Mouse (Mus musculus): ENCODE results near the gene Map3k14.

Map3k14 gene

DNA sequence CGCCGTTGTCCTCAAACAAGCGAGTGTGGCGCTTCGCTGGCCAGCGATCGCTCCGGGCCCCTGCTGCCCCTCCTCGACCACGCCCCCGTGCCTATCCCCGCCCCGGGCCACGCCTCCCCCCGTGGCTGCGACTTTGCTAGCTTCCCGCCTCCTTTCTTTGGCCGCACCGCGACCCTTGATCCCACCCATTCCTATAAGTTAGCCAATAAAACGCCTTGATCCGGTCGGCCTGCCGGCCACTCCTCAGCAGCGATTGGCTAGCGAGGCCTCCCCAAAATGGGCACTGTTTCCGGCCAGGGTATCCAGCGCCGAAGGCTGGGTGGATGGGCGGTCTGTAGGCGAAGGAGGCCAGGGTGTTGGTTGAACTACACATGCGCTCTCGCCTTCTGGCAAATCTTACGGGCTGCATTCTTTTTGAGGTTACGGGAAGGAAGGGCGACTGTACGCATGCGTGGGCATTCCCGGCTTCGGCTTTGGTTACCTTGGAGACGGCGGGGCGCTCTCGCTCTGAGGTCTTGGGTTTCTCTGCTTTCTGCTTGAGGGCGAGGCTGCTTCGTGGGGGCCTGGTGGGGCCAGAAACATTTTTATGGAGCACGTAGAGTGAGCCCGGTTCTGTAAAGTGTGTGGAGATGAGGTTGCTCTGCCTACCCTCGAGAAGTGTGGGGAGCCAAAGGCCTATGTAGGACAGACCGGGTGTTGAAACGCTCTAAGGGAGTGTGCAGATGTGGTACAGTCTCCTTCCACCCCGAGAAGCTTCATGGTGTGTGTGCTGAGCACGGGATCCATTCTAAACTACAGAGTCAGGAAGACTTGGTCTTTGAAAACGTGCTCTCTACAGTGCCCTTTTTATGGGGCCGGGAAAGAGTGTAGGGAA lies at the start of gene Map3k14:
Gene Map3k14, minus strand, starts transcription at position 127 of the 874 bp plus-strand sequence.
- TF ChIP-seq GATA4 (IDR thresholded peaks at IDR 0.05; ENCODE audit: insufficient replicate concordance, low read length) = peak; percentile 47; the same call in 1 of the 2 replicates

GRCm38 (mm10) chr11:103315379-103315778 lies 48.1 kb upstream of the Map3k14 start:
- no peak for TF ChIP-seq GATA4 (IDR thresholded peaks at IDR 0.05; ENCODE audit: insufficient replicate concordance, low read length)

DNA sequence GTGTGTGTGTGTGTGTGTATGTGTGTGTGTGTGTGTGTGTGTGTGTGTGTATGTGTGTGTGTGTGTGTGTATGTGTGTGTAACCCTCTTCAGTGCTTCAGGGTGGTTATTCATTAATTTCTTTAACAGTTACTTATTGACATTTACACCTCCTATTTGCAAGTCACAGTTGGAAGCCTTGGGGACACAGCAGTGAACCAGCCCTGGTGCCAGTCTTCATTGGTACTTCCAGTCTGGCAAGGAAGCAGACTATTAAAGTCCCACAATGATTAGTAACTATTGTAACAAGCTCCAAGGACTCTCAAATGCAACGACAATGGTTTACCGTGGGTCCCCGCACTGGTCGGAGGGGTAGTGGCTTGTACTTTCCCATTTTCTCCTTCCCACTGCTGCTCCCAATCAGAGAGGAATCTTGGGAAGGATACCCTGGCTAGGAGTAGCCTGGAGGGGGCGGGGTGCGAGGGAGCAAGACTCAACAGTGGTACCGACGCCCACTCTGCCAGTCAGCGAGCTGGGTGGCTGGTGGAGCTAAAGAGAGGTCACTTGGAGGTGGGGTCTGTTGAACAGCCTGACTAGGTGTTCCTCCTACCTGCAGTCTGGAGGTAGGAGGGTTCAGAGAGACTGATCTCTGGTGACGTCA lies 47.6 kb upstream of the Map3k14 start:
- TF ChIP-seq GATA4 (IDR thresholded peaks at IDR 0.05; ENCODE audit: insufficient replicate concordance, low read length) = no peak

GRCm38 (mm10) chr11:103313542-103313941 lies 46.3 kb upstream of the Map3k14 start:
- no peak for TF ChIP-seq GATA4 (IDR thresholded peaks at IDR 0.05; ENCODE audit: insufficient replicate concordance, low read length)

- TF ChIP-seq GATA4 (IDR thresholded peaks at IDR 0.05; ENCODE audit: insufficient replicate concordance, low read length) = no peak
These were observed 45.5 kb upstream of the Map3k14 start for GRCm38 (mm10) chr11:103312655-103313255.

- no peak for TF ChIP-seq GATA4 (IDR thresholded peaks at IDR 0.05; ENCODE audit: insufficient replicate concordance, low read length)
These were observed 44.8 kb upstream of the Map3k14 start for GRCm38 (mm10) chr11:103311960-103312611.

- no peak for TF ChIP-seq GATA4 (IDR thresholded peaks at IDR 0.05; ENCODE audit: insufficient replicate concordance, low read length)
These were observed 42.8 kb upstream of the Map3k14 start for GRCm38 (mm10) chr11:103309956-103310574.

- no peak for TF ChIP-seq GATA4 (IDR thresholded peaks at IDR 0.05; ENCODE audit: insufficient replicate concordance, low read length)
These were observed 40.6 kb upstream of the Map3k14 start for GRCm38 (mm10) chr11:103307910-103308309.

DNA sequence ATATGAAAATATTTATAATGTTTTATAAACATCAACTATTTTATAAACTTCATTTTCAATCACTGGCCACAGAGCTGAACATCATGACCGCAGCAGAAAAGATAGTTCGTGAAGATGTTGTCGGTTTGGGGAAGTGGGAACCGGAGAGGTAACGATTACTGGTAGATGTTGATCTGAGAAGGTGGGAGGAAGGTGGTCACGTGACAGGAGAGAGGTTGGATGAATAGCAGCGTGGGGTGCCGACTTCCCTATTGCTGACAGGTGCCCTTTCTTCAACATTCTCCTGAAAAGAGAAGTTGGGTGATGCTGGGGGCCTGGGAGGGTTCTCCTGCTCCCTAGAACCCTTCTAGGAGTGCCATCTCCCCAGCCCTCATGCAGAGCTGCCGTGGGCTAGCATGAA lies 37.3 kb upstream of the Map3k14 start:
- no peak for TF ChIP-seq GATA4 (IDR thresholded peaks at IDR 0.05; ENCODE audit: insufficient replicate concordance, low read length)

DNA sequence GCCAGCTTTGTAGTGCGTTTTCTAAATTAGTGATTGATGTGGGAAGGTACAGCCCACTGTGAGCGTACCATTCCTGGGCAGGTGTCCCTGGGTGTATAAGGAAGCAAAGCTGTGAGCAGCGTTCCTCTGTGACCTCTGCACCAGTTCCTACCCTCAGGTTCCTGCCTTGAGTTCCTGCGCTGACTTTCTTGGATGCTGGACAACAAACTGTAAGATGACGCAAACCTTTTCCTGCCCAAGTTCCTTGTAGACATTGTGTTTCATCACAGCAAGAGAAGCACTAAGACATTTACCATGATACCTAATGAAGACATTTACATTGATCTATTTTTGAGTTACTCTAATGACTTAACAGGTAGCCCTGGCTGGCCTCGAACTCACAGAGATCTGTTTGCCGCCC lies 27.5 kb upstream of the Map3k14 start:
- TF ChIP-seq GATA4 (IDR thresholded peaks at IDR 0.05; ENCODE audit: insufficient replicate concordance, low read length) = no peak

GRCm38 (mm10) chr11:103294066-103294465 lies 26.8 kb upstream of the Map3k14 start:
- no peak for TF ChIP-seq GATA4 (IDR thresholded peaks at IDR 0.05; ENCODE audit: insufficient replicate concordance, low read length)

GRCm38 (mm10) chr11:103292890-103293287 lies 25.6 kb upstream of the Map3k14 start:
- TF ChIP-seq GATA4 (IDR thresholded peaks at IDR 0.05; ENCODE audit: insufficient replicate concordance, low read length) = no peak

DNA sequence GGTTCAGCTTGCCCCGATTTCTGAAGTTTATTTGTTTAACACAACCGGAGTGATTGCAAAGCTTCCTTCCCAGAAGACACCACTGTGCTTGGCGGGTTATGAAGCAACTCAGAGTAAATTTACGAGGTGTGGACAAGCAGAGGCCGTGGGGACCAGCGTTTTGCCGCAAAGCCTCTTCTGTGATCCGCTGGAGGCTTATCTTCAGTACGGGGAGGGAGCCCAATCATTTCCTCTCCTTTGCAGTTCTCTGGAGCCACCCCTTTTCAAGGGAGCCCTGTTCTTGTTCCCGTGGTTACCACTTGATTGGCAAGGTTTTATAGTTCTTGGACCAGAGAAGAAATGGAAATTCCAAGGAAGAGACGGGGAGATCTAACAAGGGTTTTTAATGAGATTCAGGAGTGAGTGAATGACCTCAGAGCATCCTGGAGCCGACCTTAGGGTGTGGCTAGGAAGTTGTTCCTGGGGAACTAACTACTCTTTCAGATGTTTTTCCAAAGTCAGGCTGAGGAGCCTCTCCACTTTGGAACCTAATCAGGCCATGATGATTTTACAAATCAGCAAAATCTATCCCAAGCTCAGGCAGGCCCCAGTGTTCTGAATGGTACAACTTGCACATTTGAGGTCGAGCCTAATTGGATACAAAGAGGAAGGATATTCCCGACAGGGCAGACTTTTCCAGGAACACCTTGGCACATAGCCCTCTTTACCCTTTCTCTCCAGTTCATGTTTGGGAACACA lies 25.0 kb upstream of the Map3k14 start:
- peak; percentile 50; the same call in 1 of the 2 replicates for TF ChIP-seq GATA4 (IDR thresholded peaks at IDR 0.05; ENCODE audit: insufficient replicate concordance, low read length)

DNA sequence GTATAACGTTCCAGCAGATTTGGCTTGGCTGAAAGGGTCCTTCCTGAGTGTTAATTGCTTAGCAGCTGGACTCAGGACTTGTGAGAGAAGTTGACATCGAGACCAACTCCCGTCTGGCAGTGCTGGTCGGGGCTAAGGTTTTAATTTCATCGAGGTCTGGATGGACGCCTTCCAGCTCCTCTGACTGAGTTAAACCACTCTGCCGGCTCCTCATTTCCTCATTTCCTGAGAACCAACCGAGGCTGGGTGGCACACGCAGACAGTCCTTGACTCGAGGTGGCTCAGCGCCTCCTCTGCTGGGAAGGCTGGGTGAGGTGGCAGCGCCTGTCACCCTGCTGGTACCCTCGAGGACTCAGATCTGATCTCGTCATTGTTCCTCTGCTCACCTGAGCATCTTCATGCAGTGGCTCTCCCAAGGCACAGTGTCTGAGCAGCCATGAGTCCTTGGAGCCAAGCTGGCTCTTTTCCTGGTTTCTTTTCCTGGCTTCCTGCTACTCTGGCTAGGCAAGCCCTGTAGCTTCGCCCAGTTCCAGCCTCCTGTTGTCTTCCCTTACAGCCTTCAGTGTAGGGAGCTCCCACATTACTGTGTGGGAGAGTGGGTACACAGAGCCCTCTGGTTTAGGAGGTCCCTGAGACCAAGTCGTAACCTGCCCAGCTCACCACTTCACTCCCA lies 21.2 kb upstream of the Map3k14 start:
- TF ChIP-seq GATA4 (IDR thresholded peaks at IDR 0.05; ENCODE audit: insufficient replicate concordance, low read length) = no peak

All from liver, adult (tissue).